Mouse (Mus musculus): ENCODE results near the gene Mrps31. TPM values are rescaled to one million over a fixed set of nuclear protein-coding genes. Genes with fewer than 3 reads are reported as not detected.

The Mrps31 gene
- 1 to 10 TPM; 7.9 to 8.5 TPM for total RNA-seq (2023)

GRCm38 (mm10) chr8:22411282-22411702, at the start of gene Mrps31:
Gene Mrps31 (plus strand): TSS chr8:22411361.

GRCm38 (mm10) chr8:22398142-22398951, 12.8 kb upstream of the Mrps31 start, which contains the start of gene Slc25a15:
Gene Slc25a15 (minus strand): TSS chr8:22398597.

Other genes starting within 250 kb of the Mrps31 start
- 1 to 10 TPM; 1.0 to 1.3 TPM for gene Nek3, start 244.9 kb upstream of the Mrps31 start, total RNA-seq (2023)
- 10 to 100 TPM; 16.8 to 18.5 TPM for gene Ckap2, start 225.5 kb upstream of the Mrps31 start, total RNA-seq (2023)
- 10 to 100 TPM; 24.2 to 25.9 TPM for gene Vps36, start 218.6 kb upstream of the Mrps31 start, total RNA-seq (2023)
- under 1 TPM; 0.24 to 0.66 TPM for gene Thsd1, start 184.0 kb upstream of the Mrps31 start, total RNA-seq (2023)
- not detected for gene Tpte, start 127.9 kb upstream of the Mrps31 start, total RNA-seq (2023)
- 1 to 10 TPM; 2.0 to 3.0 TPM for gene Slc25a15, start 12.8 kb upstream of the Mrps31 start, total RNA-seq (2023)

All from neutrophil, adult 59 days (primary cell).